Mouse (Mus musculus) cortical plate, adult 2 months (tissue): ENCODE measurements around the gene Coq5. TPM values are rescaled to one million over a fixed set of nuclear protein-coding genes. Genes with fewer than 3 reads are reported as not detected.

Experiments
- H3K27ac ChIP-seq: fragments of 200-500 bp; 2 replicates; pipeline ENCODE4 v1.5.1; 2012; ENCODE audit warnings: low read length, control low read depth, inconsistent platforms; ENCODE audit not compliant: insufficient read depth
- H3K4me1 ChIP-seq: fragments of 200-500 bp; 2 replicates; pipeline ENCODE4 v1.6.1; 2011; ENCODE audit warnings: low read length; ENCODE audit not compliant: control insufficient read depth, insufficient read depth
- H3K4me3 ChIP-seq: fragments of 200-500 bp; 2 replicates; pipeline ENCODE4 v1.5.1; 2011; ENCODE audit warnings: mild to moderate bottlenecking, low read length, control low read depth; ENCODE audit not compliant: insufficient read depth
- CTCF ChIP-seq: fragments of 200-500 bp; IDR thresholded peaks from 2 replicates; pipeline ENCODE4 v1.5.1; 2011; ENCODE audit warnings: mild to moderate bottlenecking, control low read depth, low read length; ENCODE audit not compliant: insufficient read depth; ENCODE audit errors: extremely low read depth
- POLR2A ChIP-seq: fragments of 200-500 bp; IDR thresholded peaks from 2 replicates; pipeline ENCODE4 v1.6.1; 2011; ENCODE audit warnings: mild to moderate bottlenecking, low read length, control low read depth; ENCODE audit not compliant: insufficient read depth; ENCODE audit errors: extremely low read depth
- polyA plus RNA-seq: library from polyadenylated mRNA; depleted of rRNA; stranded (reverse); fragments of >200 nt; gene quantifications from 2 replicates; pipeline ENCODE4 v1.2.3, GENCODE M21; 2012; rRNA removed

Gene Coq5
- 31.3 and 31.8 TPM in 2 replicates for polyA plus RNA-seq

GRCm38 (mm10) chr5:115279226-115280049 is at the start of gene Coq5:
Coq5 (plus strand) TSS chr5:115279666.
- Histone ChIP-seq H3K4me1 (no peaks in the 10 kb centered on the region), H3K4me3 (peak within 1 kb of the TSS; percentile 89), H3K27ac (peak within 1 kb of the TSS; percentile 16)
- TF ChIP-seq CTCF: no peak
- TF ChIP-seq POLR2A: peak; percentile 41; the same call in 1 of the 2 replicates

- TF ChIP-seq POLR2A: no peak
- TF ChIP-seq CTCF: no peak
- H3K4me3 ChIP-seq: no peak overlapping the region
- H3K27ac ChIP-seq: 0 out of 2 replicates have a peak overlapping the region, but pooled peaks have one; percentile 16
- H3K4me1 ChIP-seq: peaks cover 4% of the 10 kb centered on the region
These were observed 48.5 kb upstream of the Coq5 start for GRCm38 (mm10) chr5:115230830-115231551.

DNA sequence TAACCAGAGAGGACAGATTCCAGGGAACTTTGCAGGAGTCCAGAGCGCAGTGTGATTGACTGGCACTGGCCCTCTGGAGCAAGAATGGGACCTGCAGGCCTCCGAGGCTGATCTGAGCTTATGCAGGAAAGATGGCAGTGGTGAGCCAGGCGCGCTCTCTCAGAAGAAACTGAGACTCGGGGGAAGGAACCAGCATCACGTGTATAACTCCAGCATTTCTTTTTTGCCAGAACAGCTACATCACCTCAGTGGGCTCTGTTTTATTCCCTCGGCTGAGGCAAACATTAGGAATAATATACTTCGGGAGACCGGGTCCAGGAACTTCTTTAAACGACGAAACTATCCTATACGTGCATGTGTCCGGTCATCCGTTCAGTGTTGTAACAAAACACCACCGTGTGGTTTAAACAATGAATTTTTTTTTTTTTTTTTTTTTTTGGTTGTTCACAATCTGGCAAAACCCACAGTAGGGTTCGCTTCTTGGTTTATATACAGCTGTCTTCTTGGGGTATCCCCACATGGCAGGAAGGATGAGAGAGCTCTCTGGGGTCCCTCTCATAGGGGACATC is 47.8 kb upstream of the Coq5 start:
- Histone ChIP-seq H3K27ac (0 out of 2 replicates have a peak overlapping the region, but pooled peaks have one; percentile 20), H3K4me1 (peaks cover 4% of the 10 kb centered on the region), H3K4me3 (no peak overlapping the region)
- TF ChIP-seq POLR2A (0 out of 2 replicates have a peak, but pooled peaks have one; percentile 6), CTCF (no peak)

- TF ChIP-seq POLR2A: no peak
- TF ChIP-seq CTCF: no peak
- peaks cover 4% of the 10 kb centered on the region for H3K4me1 ChIP-seq
- 0 out of 2 replicates have a peak overlapping the region, but pooled peaks have one; percentile 20 for H3K27ac ChIP-seq
- H3K4me3 ChIP-seq: no peak overlapping the region
These were observed 47.0 kb upstream of the Coq5 start for GRCm38 (mm10) chr5:115232516-115232915.

GRCm38 (mm10) chr5:115233031-115233780 is 46.3 kb upstream of the Coq5 start:
- H3K4me1 ChIP-seq: peaks cover 4% of the 10 kb centered on the region
- no peak overlapping the region for H3K27ac ChIP-seq
- TF ChIP-seq CTCF (no peak), POLR2A (no peak)
- H3K4me3 ChIP-seq: no peak overlapping the region

DNA sequence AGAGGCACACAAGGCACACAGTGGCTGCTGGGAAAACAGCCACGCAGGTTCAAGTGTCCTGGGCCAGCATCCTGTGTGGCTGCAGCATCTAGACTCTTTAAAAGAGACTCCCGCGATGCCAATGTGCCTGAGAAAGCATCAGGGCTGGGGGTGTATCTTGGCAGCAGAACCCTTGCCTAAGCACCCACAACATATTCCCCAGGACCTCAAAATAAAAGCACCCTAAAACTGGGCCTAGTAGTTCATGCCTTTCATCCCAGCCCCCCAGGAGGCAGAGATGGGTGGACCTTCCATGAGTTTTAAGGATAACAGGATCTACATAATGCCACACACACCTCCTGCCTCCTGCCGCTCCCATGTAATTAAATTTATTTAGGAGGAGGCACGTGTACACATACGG is 44.9 kb upstream of the Coq5 start:
- TF ChIP-seq CTCF (no peak), POLR2A (no peak)
- Histone ChIP-seq H3K27ac (no peak overlapping the region), H3K4me3 (no peak overlapping the region), H3K4me1 (peaks cover 4% of the 10 kb centered on the region)

GRCm38 (mm10) chr5:115235323-115235771 is 44.1 kb upstream of the Coq5 start:
- peaks cover 7% of the 10 kb centered on the region for H3K4me1 ChIP-seq
- peak overlapping the region; percentile 44 for H3K4me3 ChIP-seq
- TF ChIP-seq CTCF (no peak), POLR2A (no peak)
- peak overlapping the region; percentile 77 for H3K27ac ChIP-seq

- TF ChIP-seq POLR2A: no peak
- TF ChIP-seq CTCF: peak; percentile 93
- Histone ChIP-seq H3K4me1 (peaks cover 6% of the 10 kb centered on the region), H3K27ac (peak within 1 kb of the TSS; percentile 77), H3K4me3 (peak within 1 kb of the TSS; percentile 44)
These were observed 43.6 kb upstream of the Coq5 start, which contains the start of gene Pop5 for GRCm38 (mm10) chr5:115235786-115236263. Pop5 (plus strand) TSS chr5:115235836.
